Mouse (Mus musculus): ENCODE data around the gene Cypt1.

Gene Cypt1

DNA sequence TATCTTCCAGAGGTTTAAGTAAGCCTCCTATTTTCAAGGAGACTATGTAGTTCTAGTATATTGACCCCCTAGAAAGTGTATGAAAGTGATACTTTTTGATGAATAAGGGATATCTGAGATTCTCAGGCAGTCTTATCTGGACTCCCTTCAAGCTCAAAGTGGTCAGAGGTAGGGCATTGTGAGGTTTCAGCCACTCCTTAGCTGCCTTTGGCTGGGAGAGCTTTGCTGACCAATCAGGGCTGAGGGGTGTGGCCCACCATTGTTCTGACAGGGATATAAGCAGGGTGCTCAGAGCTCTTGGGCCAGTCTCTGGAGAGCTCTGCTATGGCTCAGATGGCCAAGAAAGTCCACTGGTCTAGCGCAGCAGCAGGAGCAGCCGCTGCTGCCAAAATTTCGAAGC, at the start of gene Cypt1:
Gene Cypt1, plus strand, starts transcription at position 301 of the 400 bp plus-strand sequence.
- no peak for DNase-seq (ENCODE audit: low spot score)

DNA sequence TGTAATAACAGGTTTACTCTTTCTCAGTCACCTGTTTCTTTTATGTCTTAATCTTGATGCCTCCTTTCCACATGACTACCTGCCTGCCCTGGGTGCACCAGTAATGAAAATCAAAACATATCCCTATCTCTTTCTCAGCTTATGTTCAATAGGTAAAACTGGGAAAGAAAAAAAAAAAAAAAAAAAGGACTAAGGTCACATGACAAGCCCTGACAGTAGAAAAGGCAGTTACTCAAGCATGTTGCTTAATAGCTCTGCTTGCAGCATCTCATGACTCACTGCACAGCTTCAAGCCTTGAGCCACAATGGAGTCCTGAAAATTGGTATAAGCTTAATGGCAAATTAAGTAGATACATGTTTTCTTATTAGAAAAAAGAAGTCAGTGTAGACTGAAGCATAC, 24.1 kb downstream of the Cypt1 start:
- DNase-seq (ENCODE audit: low spot score): no peak

DNA sequence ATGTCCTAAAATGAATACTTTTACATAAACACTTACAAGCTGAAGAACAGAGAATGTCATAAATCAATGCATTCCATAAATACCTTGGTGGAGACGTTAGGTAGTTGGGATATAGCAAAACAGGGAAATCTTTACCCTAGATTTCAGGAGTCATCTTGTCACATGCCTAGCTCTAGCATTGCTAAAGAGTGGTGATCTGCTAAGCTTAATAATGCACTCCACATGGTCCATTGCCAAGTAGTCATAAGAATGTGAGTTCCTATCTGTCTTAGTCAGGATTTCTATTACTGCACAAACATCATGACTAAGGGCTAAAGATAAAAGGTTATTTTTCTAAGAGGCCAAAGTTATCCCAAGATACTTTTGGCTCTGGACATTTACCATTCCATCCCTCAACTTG, 34.4 kb downstream of the Cypt1 start:
- no peak for DNase-seq (ENCODE audit: low spot score)

DNA sequence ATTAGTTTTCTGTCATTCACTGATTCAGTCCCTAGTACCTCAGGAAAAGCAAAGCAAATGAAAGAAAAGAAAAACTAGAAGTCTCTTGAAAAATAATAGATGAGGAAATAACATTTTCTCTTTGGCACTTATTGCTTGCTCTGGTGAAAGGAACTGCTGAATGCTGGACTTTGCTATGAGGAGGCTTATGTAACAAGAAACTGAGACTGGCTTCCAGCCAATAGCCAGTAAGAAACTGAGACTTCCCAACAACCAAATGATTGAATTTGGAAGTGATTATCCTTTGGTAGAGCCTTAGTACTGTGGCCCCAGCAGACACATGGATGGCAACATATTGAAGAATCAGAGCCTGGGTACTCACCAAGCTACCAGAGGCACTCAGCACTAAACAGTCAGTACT, 35.8 kb downstream of the Cypt1 start:
- DNase-seq (ENCODE audit: low spot score): no peak
